Mouse (Mus musculus) forebrain, embryonic 14.5 days (tissue): Measurements from ENCODE around the gene Pah. TPM values are rescaled to one million over a fixed set of nuclear protein-coding genes. Genes with fewer than 3 reads are reported as not detected.

ENCODE experiments used
- ATAC-seq: fragments of 200-750 bp; cut with Nextera tagmentation; 2 replicates; pipeline ENCODE4 v1.8.0; 2017; ENCODE audit warnings: mild to moderate bottlenecking, moderate library complexity
- DNase-seq: peaks from one replicate; pipeline ENCODE4 v3.0.0-alpha.2; 2015; ENCODE audit warnings: low spot score
- H3K27ac ChIP-seq: fragments of 300-500 bp; sonication (generic); 2 replicates; pipeline ENCODE4 v1.5.1; 2014; ENCODE audit warnings: low read depth, mild to moderate bottlenecking, control low read depth, low read length, moderate library complexity
- H3K27me3 ChIP-seq: fragments of 300-500 bp; sonication (generic); replicated peaks from 2 replicates; pipeline ENCODE4 v1.6.1; 2014; ENCODE audit warnings: low read length, control low read depth, mixed read lengths; ENCODE audit not compliant: control insufficient read depth, insufficient read depth
- H3K36me3 ChIP-seq: fragments of 300-500 bp; sonication (generic); 2 replicates; pipeline ENCODE4 v1.6.1; 2014; ENCODE audit warnings: low read length, control low read depth; ENCODE audit not compliant: control insufficient read depth, insufficient read depth
- H3K4me1 ChIP-seq: fragments of 300-500 bp; sonication (generic); 2 replicates; pipeline ENCODE4 v1.6.1; 2014; ENCODE audit warnings: antibody characterized with exemption, low read length, control low read depth; ENCODE audit not compliant: control insufficient read depth, insufficient read depth
- H3K4me2 ChIP-seq: fragments of 300-500 bp; sonication (generic); 2 replicates; pipeline ENCODE4 v1.6.1; 2014; ENCODE audit warnings: mild to moderate bottlenecking, control low read depth, low read length
- H3K4me3 ChIP-seq: fragments of 300-500 bp; sonication (generic); 2 replicates; pipeline ENCODE4 v1.5.1; 2014; ENCODE audit warnings: low read depth, low read length, control low read depth
- H3K9ac ChIP-seq: fragments of 300-500 bp; sonication (generic); 2 replicates; pipeline ENCODE4 v1.6.1; 2014; ENCODE audit warnings: mild to moderate bottlenecking, low read length, control low read depth, moderate library complexity
- H3K9me3 ChIP-seq: fragments of 300-500 bp; sonication (generic); replicated peaks from 2 replicates; pipeline ENCODE4 v1.6.1; 2016; ENCODE audit warnings: low read length, control low read depth, mixed read lengths; ENCODE audit not compliant: control insufficient read depth
- WGBS: fragments of 180-500 bp; shearing (Covaris S2); extraction: QIAGEN DNeasy Blood & Tissue Kit; methylation state at CpG from one replicate; pipeline ENCODE4 v1.1.7; 2014; 5-methylcytosine and 5-hydroxymethylcytosine counted together
- polyA plus RNA-seq: library from polyadenylated mRNA; unstranded; fragments of >200 nt; fragmentation: Nextera tagmentation; extraction: Ambion mirVana; gene quantifications from 2 replicates; pipeline ENCODE4 v1.2.1, GENCODE M21; 2014

Gene Pah
- polyA plus RNA-seq = not detected in 2 replicates

- no peaks in the 10 kb centered on the region for H3K27me3 ChIP-seq
- 86% methylated on average over 5 of the region's 5 CpGs for WGBS
- H3K4me3 ChIP-seq = no peak within 1 kb of the TSS
- no peaks in the 10 kb centered on the region for H3K36me3 ChIP-seq
- no peak within 1 kb of the TSS for H3K9ac ChIP-seq
- ATAC-seq = no peak
- H3K9me3 ChIP-seq = no peaks in the 10 kb centered on the region
- no peaks in the 10 kb centered on the region for H3K4me1 ChIP-seq
- H3K4me2 ChIP-seq = no peak within 1 kb of the TSS
- no peak for DNase-seq
- H3K27ac ChIP-seq = no peak within 1 kb of the TSS
Observed at GRCm38 (mm10) chr10:87521646-87522045, at the start of gene Pah. Pah (plus strand) TSS chr10:87521795.

- no peaks in the 10 kb centered on the region for H3K9me3 ChIP-seq
- H3K4me2 ChIP-seq = no peak overlapping the region
- DNase-seq = peak; percentile 16
Observed at GRCm38 (mm10) chr10:87473475-87474131, 48.0 kb upstream of the Pah start.

GRCm38 (mm10) chr10:87474971-87475370 lies 46.6 kb upstream of the Pah start:
- no peak for DNase-seq
- ATAC-seq = no peak
- Histone ChIP-seq H3K4me3 (no peak overlapping the region), H3K9me3 (no peaks in the 10 kb centered on the region), H3K27ac (no peak overlapping the region), H3K4me1 (no peaks in the 10 kb centered on the region), H3K27me3 (no peaks in the 10 kb centered on the region), H3K9ac (no peak overlapping the region), H3K4me2 (no peak overlapping the region), H3K36me3 (no peaks in the 10 kb centered on the region)
- 30% methylated on average over 2 of the region's 2 CpGs for WGBS

More at GRCm38 (mm10) chr10:87473475-87474131, 48.0 kb upstream of the Pah start:
- Histone ChIP-seq H3K36me3 (no peaks in the 10 kb centered on the region), H3K27ac (no peak overlapping the region), H3K4me1 (no peaks in the 10 kb centered on the region), H3K27me3 (no peaks in the 10 kb centered on the region), H3K4me3 (no peak overlapping the region), H3K9ac (no peak overlapping the region)
- WGBS = 63% methylated on average over 10 of the region's 10 CpGs
- ATAC-seq = peak; percentile 34; the same call in 1 of the 2 replicates

- Histone ChIP-seq H3K9me3 (no peaks in the 10 kb centered on the region), H3K36me3 (no peaks in the 10 kb centered on the region), H3K4me2 (no peak overlapping the region), H3K4me1 (no peaks in the 10 kb centered on the region), H3K27ac (no peak overlapping the region), H3K9ac (no peak overlapping the region), H3K27me3 (no peaks in the 10 kb centered on the region), H3K4me3 (no peak overlapping the region)
- ATAC-seq (no peak), DNase-seq (no peak)
- WGBS = 84% methylated on average over 5 of the region's 5 CpGs
Observed at GRCm38 (mm10) chr10:87477895-87478294, 43.7 kb upstream of the Pah start.

GRCm38 (mm10) chr10:87484831-87485720 lies 36.5 kb upstream of the Pah start:
- peak overlapping the region; percentile 75 for H3K4me2 ChIP-seq
- DNase-seq (peak; percentile 66), ATAC-seq (no peak)
- H3K36me3 ChIP-seq = no peaks in the 10 kb centered on the region
- WGBS = 4% methylated on average over 17 of the region's 17 CpGs
- H3K4me3 ChIP-seq = peak overlapping the region; percentile 29
- no peak overlapping the region; the same call in 1 of the 2 replicates for H3K27ac ChIP-seq
- no peaks in the 10 kb centered on the region for H3K27me3 ChIP-seq
- peaks cover 19% of the 10 kb centered on the region for H3K4me1 ChIP-seq
- peak overlapping the region; percentile 59; the same call in 1 of the 2 replicates for H3K9ac ChIP-seq
- H3K9me3 ChIP-seq = no peaks in the 10 kb centered on the region

GRCm38 (mm10) chr10:87485721-87486620 lies 35.6 kb upstream of the Pah start:
- no peaks in the 10 kb centered on the region for H3K9me3 ChIP-seq
- ATAC-seq (peak; percentile 59), DNase-seq (peak; percentile 88)
- WGBS = 1% methylated on average over 33 of the region's 33 CpGs
- peak overlapping the region; percentile 59 for H3K9ac ChIP-seq
- no peaks in the 10 kb centered on the region for H3K36me3 ChIP-seq
- H3K27ac ChIP-seq = peak overlapping the region; percentile 46
- peak overlapping the region; percentile 75 for H3K4me2 ChIP-seq
- no peaks in the 10 kb centered on the region for H3K27me3 ChIP-seq
- H3K4me1 ChIP-seq = peaks cover 23% of the 10 kb centered on the region
- H3K4me3 ChIP-seq = peak overlapping the region; percentile 29

GRCm38 (mm10) chr10:87488429-87489145 lies 33.0 kb upstream of the Pah start:
- peaks cover 28% of the 10 kb centered on the region for H3K4me1 ChIP-seq
- no peaks in the 10 kb centered on the region for H3K9me3 ChIP-seq
- H3K27me3 ChIP-seq = no peaks in the 10 kb centered on the region
- 0% methylated on average over 16 of the region's 16 CpGs for WGBS
- ATAC-seq (peak; percentile 77), DNase-seq (peak; percentile 97)
- 0 out of 2 replicates have a peak overlapping the region, but pooled peaks have one; percentile 8 for H3K4me3 ChIP-seq
- no peaks in the 10 kb centered on the region for H3K36me3 ChIP-seq
- H3K9ac ChIP-seq = peak overlapping the region; percentile 4; the same call in 1 of the 2 replicates
- H3K27ac ChIP-seq = peak overlapping the region; percentile 73
- H3K4me2 ChIP-seq = peak overlapping the region; percentile 42
